Mouse (Mus musculus): ENCODE measurements around the gene Myo16.

The Myo16 gene

DNA sequence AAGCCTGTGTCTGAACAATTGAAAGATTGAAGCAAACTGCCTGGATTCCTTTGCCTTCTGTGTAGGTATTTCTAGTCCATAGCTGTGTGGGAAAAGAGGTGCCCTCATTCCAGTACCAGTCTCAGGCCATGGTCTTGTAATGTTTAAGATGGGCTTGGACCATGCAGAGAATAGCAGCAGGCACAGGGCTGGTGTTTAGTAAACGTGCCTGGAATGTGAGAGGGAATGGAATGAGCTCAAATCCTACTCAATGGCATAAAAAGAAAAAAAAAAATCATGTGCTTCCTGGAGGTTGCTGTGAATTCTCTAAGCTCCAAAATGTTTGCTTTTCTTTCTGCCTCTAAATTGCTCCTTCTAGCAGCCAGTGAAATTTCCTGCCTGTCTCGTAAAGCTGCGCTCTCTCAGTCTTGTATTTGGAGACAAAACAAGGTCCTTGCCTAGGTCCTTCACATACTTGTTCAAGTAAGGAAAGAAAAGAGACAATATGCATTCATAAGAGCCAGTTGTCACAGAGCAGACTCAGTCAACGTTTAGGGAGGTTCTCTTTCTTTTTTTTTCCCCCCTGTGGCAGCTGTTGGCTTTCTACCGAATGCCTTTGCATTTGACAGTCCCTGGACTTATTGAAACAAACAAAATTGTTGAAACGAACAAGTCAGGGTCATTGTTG, 70.0 kb downstream of the Myo16 start:
- TF ChIP-seq GATA4 (IDR thresholded peaks at IDR 0.05; ENCODE audit: insufficient replicate concordance, low read length), result no peak

GRCm38 (mm10) chr8:10224305-10224971, 70.7 kb downstream of the Myo16 start:
- no peak for TF ChIP-seq GATA4 (IDR thresholded peaks at IDR 0.05; ENCODE audit: insufficient replicate concordance, low read length)

DNA sequence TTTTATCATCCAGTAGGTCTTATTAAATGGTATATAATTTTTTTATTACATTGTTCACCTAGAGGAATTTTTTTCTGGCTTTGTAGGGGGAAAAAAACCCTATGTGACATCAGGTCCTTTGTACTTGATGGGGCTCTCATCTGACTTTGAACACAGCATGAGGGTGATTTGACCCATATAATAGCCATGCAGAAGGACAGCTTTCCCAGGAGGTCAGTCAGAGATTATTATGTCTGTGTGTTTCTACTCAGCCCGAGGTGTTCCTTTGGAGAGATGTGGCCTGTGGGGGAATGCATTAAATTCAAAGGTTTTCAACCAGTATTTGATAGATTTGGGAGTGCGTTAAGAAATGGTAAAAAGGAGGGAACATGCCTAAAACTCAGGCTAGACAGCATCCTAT, 71.3 kb downstream of the Myo16 start:
- no peak for TF ChIP-seq GATA4 (IDR thresholded peaks at IDR 0.05; ENCODE audit: insufficient replicate concordance, low read length)

- TF ChIP-seq GATA4 (IDR thresholded peaks at IDR 0.05; ENCODE audit: insufficient replicate concordance, low read length), result no peak
Observed at GRCm38 (mm10) chr8:10230746-10231369, 77.1 kb downstream of the Myo16 start.

DNA sequence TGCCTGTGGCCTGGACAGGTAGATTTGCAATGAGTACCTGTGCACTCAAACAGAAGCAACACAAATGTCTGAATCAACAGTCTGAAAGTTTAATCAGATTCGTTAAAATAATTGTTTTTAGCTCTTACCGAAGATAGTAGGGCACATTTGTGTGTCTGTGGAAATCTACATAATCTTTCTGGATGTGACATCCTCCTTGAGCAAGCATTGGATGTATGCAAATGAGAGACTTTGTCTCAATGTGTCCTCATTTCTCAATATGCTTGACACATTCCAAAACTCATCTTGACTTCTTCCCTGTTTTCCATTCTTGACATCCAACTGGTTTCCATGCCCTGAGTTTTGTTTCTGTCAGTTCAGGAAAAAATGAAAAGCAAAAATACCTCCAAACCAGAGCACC, 80.8 kb downstream of the Myo16 start:
- TF ChIP-seq GATA4 (IDR thresholded peaks at IDR 0.05; ENCODE audit: insufficient replicate concordance, low read length), result no peak

DNA sequence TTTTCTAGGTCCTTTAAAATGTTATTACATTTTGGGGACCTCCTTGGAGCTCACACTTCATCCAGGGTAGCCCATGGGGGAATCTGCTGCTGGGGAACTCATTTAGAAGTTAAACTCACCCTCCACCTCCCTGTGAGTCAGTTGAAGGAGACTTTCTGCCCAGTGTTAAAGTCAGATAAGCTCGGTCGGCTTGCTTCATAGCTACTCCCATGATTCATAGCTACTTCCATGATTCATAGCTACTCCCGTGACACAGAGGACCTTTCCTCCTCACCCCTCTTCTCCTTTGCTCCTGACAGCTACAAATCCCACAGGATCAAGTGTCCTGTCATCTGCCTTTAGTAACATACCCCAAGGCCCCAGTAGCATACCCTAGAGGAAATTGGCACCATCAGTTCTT, 89.6 kb downstream of the Myo16 start:
- no peak for TF ChIP-seq GATA4 (IDR thresholded peaks at IDR 0.05; ENCODE audit: insufficient replicate concordance, low read length)

DNA sequence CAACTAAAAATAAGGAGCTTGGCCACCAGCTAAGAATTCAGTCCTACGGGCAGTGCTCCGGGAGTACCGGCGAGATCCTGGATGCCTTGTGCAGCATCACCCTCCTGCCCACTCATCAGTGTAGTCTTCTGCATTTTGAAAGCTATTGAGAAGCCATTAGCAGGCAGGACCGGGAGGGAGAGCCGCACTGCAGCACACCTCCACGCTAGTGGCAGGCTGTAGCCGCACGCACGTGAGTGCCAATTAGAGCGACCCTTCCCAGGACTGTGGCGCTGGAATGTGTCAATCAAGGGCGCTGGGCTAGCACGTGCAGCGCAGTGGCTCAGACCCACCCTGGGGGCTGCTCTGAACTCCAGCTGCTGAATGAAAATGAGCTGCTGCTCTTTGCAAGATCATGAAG, 95.4 kb downstream of the Myo16 start:
- no peak for TF ChIP-seq GATA4 (IDR thresholded peaks at IDR 0.05; ENCODE audit: insufficient replicate concordance, low read length)

GRCm38 (mm10) chr8:10255741-10256140, 102.0 kb downstream of the Myo16 start:
- TF ChIP-seq GATA4 (IDR thresholded peaks at IDR 0.05; ENCODE audit: insufficient replicate concordance, low read length), result no peak

GRCm38 (mm10) chr8:10256563-10256962, 102.9 kb downstream of the Myo16 start:
- no peak for TF ChIP-seq GATA4 (IDR thresholded peaks at IDR 0.05; ENCODE audit: insufficient replicate concordance, low read length)

DNA sequence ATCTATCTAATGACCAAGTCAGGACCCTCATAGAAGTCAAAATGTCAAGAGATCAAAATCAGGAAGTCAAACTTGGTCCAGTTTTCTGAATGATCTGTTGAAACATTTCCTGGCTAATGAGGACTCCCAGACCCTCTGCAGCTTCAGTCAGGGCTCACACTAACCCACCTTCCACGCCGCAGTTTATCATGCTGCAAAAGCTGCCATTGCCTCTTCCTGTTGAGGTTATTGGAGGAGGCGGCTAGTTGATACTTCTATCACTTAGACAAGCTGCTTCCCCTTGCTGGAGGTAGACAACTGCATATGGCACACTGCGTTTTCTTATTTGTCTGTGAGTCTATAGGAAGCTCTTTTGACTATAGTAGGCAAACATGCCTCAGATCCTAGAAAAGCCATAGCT, 116.4 kb downstream of the Myo16 start:
- TF ChIP-seq GATA4 (IDR thresholded peaks at IDR 0.05; ENCODE audit: insufficient replicate concordance, low read length), result no peak

- TF ChIP-seq GATA4 (IDR thresholded peaks at IDR 0.05; ENCODE audit: insufficient replicate concordance, low read length), result no peak
Observed at GRCm38 (mm10) chr8:10292600-10292999, 138.9 kb downstream of the Myo16 start.

DNA sequence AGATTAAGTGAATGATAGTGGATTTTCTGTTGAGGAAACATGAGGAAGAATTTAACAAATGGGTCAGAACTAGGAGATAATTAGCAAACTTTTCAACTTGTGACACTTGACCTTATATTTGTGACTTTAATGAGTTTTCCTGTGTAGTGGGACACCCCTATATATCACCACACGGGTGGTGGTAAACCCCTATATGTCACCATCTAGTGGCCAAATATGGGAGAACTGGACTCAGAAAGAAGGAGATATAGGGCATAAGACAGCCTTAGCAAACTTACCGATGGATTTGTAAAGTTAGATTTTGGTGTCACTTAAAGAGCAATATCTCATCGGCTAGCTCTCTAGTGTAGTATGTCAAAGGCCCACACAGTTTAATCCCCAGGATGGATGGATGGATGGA, 147.1 kb downstream of the Myo16 start:
- TF ChIP-seq GATA4 (IDR thresholded peaks at IDR 0.05; ENCODE audit: insufficient replicate concordance, low read length), result no peak

DNA sequence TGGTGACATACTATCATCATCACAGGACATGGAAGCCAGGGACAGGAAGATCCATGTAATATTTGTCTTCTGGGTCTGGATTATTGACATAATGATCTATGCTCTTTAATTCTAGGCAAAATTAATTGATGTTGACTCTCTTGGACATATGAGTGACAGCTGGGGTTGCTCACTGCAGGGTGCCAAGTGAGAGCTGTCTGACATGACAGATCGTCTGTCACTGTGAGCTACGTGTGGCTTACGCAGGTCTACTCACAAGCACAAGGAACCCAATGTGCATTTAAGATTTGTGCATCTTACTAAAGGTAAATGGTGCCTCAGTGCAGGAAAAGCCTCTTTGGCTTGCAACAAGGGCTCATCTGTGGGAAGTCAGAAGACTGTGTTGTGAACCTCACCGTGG, 149.3 kb downstream of the Myo16 start:
- no peak for TF ChIP-seq GATA4 (IDR thresholded peaks at IDR 0.05; ENCODE audit: insufficient replicate concordance, low read length)

DNA sequence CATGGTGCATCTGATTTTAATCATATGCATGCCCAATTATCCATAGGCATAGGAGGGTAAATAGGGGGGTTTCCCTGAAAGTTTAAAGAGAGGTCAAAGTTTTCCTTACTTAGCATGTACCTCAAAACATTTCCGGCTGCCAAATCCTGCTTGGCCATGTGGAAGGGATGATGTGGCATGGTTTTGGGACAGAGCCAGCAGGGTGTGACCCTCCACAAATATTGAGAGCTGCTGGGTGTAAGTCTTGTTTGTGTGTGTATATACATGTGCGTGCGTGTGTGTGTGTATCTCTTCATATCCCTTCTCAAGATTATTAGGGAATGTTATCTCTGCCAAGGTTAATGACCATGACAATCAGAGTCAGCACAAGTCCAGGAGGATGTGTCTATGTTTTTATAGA, 150.3 kb downstream of the Myo16 start:
- no peak for TF ChIP-seq GATA4 (IDR thresholded peaks at IDR 0.05; ENCODE audit: insufficient replicate concordance, low read length)

DNA sequence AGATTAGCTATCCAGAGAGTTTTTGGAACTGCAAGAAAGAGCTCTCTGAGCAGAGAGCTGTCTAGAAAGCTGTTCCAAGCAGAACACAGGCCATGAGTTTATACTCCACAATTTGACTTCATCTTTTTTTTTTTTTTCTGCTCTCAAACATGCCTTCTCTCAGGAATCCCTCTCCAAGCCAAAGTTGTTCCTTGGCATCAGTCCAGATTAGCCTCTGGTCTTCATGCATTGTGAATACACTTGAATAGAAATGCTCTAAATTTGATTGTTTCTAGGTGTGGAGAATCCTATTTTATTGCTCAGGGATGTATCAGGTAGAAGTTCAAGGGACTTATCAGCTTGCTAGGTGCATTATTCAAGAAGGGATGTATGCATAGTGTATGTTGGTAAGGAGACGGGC, 151.0 kb downstream of the Myo16 start:
- TF ChIP-seq GATA4 (IDR thresholded peaks at IDR 0.05; ENCODE audit: insufficient replicate concordance, low read length), result no peak

DNA sequence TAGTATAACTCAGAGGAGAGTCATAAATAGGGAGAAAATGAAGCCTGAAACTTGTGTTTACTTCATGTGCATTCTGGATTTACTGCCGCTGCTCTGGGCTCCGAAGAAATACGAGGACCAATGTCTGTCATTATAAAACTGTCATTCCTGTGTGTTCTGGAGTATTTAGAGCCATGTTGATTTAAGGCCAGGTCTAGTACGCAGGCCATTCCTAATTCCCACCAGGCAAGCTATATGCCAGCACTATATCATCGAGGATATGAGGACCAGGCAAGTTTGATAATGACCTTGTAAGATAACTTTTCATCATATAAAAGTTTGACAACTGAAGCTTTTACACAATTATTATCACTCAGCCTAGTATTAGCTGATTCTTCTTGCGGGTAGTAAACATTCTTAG, 153.6 kb downstream of the Myo16 start:
- no peak for TF ChIP-seq GATA4 (IDR thresholded peaks at IDR 0.05; ENCODE audit: insufficient replicate concordance, low read length)
